Mouse (Mus musculus): ENCODE measurements around the gene Pianp.

DNA sequence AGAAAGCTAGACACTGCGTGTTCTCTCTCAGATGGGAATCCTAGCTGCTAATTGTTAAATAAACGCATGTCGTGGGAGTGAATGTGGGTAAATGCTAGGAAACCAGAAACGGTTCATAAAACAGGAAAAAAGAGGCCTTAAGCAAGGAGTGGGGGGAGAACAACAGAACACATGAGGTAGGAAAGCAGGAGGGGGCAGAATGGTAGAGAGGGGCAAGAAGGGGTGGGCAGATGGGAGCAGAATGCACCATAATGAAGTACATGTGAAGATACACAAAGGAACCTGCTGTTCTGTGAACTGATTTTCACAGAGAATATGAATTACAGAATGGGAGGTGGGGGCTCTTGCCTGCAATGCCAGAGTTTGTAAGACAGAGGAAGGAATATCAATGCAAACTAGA is 4.3 kb upstream of the Pianp start:
- TF ChIP-seq EP300 (IDR thresholded peaks at IDR 0.05) (no peak), CTCF (IDR thresholded peaks at IDR 0.05) (no peak)

Data from lung, postnatal 0 days (tissue).